Mouse (Mus musculus) lung, adult 2 months (tissue): ENCODE data around the gene Ascc2.

Experiments used
- CTCF ChIP-seq: fragments of 200-500 bp; IDR thresholded peaks from 2 replicates; pipeline ENCODE4 v1.5.1; 2011; ENCODE audit warnings: mild to moderate bottlenecking, low read length, control low read depth; ENCODE audit not compliant: insufficient read depth
- POLR2A ChIP-seq: fragments of 200-500 bp; IDR thresholded peaks from 2 replicates; pipeline ENCODE4 v1.6.1; 2011; ENCODE audit warnings: low read depth, mild to moderate bottlenecking, control low read depth, low read length, borderline replicate concordance; ENCODE audit errors: extremely low read depth

DNA sequence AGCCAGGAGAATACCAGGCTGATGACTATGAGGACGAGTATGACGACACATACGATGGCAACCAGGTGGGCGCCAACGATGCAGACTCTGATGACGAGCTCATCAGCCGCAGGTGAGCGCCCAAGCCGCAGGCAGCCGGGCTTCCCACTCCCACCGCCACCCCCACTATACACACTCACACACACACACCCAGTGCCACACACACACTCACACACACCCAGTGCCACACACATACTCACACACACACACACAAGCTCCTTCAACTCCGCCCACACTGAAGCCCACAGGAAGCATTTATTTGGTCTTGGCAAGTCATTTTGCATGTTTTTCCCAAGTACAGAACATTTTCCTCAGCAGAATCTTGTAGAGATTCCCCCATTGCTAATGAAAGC lies 41.9 kb downstream of the Ascc2 start:
- TF ChIP-seq CTCF (no peak), POLR2A (no peak)
